Mouse (Mus musculus): ENCODE results near the gene Taar5.

DNA sequence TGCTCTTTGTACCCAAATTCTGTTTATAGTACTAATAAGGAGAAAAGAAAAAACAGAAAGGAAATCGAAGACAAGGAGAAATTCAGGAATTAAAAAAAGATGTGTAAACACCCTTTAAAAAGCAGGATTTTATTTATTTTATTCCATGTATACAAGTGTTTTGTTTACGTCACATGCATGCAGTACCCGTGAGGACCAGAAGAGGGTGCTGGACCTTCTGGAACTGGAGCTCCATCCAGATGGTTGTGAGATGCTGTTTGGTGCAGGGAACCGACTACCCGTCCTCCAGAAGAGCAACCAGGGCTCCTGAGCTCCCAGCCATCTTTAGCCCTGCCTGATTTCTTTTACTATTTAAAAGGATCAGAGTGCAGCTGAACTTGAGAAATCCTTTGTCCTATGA, 28.0 kb upstream of the Taar5 start:
- peak; percentile 41 for TF ChIP-seq CTCF (IDR thresholded peaks at IDR 0.05; ENCODE audit: insufficient read depth, low read length)
- no peak for TF ChIP-seq POLR2A (IDR thresholded peaks at IDR 0.05; ENCODE audit: borderline replicate concordance, extremely low read depth, low read depth, low read length)
